Mouse (Mus musculus) brain, embryonic 14.5 days (tissue): ENCODE results near the gene Rnase12.

Experiments
- CTCF ChIP-seq: fragments of 200-500 bp; IDR thresholded peaks from 2 replicates; pipeline ENCODE4 v1.5.1; 2012; ENCODE audit warnings: inconsistent platforms, mild to moderate bottlenecking, moderate library complexity, borderline replicate concordance; ENCODE audit not compliant: insufficient read depth, insufficient read length; ENCODE audit errors: extremely low read depth
- POLR2A ChIP-seq: fragments of 200-500 bp; IDR thresholded peaks from 2 replicates; pipeline ENCODE4 v1.6.1; 2012; ENCODE audit warnings: mild to moderate bottlenecking, inconsistent platforms, borderline replicate concordance; ENCODE audit not compliant: poor library complexity, insufficient read depth, insufficient read length, severe bottlenecking; ENCODE audit errors: extremely low read depth

- TF ChIP-seq POLR2A, result no peak
- TF ChIP-seq CTCF, result no peak
These were observed 41.5 kb upstream of the Rnase12 start for GRCm38 (mm10) chr14:51098921-51099320.
